ENCODE assay signal across 9 mouse cellular contexts in the genomic region with DNA sequence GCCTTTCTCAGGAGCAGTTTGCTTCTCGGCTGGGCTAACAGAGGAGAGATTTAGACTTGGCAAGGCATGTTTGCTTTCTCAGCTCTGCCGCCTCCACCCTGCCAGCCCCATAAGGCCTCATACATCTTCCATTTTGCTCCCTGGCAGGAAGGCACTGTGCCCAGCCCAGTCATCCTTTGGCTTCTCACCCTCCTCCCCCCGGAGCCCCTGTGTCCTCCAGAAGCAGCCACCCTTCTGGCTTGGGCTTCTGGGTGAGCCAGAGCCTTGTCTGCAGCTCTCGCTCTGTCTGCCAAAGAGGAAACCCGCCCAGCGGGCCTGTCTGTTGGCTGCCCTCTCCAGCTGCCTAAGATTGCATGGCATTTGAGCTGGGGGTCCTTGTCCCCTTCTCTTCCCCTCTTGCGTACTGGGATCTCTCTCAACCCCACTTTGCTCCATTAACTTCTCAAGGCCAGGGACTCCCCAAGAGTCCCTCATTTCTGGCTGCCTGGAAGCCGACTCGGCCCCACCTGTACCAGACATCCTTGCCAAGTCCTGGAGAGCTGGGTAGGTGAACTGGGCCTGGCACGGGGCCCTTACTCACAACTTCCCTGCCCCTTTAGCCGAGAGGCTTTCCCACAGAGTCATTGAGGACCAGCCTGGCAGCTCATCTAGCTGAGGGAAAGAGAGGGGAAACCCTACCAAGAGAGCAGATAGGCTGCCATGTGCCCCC. TPM values are rescaled to one million over a fixed set of nuclear protein-coding genes. Genes with fewer than 3 reads are reported as not detected.
DNase-seq lines count a peak whose midpoint lies in the region; ATAC-seq lines count a peak whose summit lies in the region.
"Had no signal": no experiment of that assay in that cellular context is flagged by ENCODE, and none has a peak within 500 bp of the region (broad histone marks: within the 10 kb centered on the region; RNA-seq: fewer than 3 reads in every experiment).

No protein-coding gene starts in this region.

- no peak overlapping the region for H3K4me2 ChIP-seq in forebrain, embryonic 12.5 days
- H3K4me2 ChIP-seq in kidney, embryonic 16.5 days (replicated peaks; ENCODE audit: low read depth, low read length): no peak overlapping the region
- H3K4me2 ChIP-seq: limb, embryonic 13.5 days had no signal

- no peak for ATAC-seq in forebrain, embryonic 12.5 days (ENCODE audit: low FRiP score)
- no peak for ATAC-seq in kidney, embryonic 16.5 days (ENCODE audit: low FRiP score, low TSS enrichment)

- H3K36me3 ChIP-seq in forebrain, embryonic 10.5 days (replicated peaks): no peaks in the 10 kb centered on the region
- no peaks in the 10 kb centered on the region for H3K36me3 ChIP-seq in forebrain, embryonic 12.5 days (replicated peaks)
- H3K36me3 ChIP-seq in kidney, embryonic 16.5 days (ENCODE audit: insufficient read depth, low read length): no peaks in the 10 kb centered on the region
- H3K36me3 ChIP-seq: limb, embryonic 13.5 days had no signal

- no peak overlapping the region for H3K4me3 ChIP-seq in forebrain, embryonic 10.5 days
- no peak overlapping the region for H3K4me3 ChIP-seq in forebrain, embryonic 12.5 days (replicated peaks)
- H3K4me3 ChIP-seq in kidney, embryonic 16.5 days (ENCODE audit: low read length): no peak overlapping the region
- H3K4me3 ChIP-seq: limb, embryonic 13.5 days had no signal

- H3K27ac ChIP-seq in forebrain, embryonic 10.5 days: peak overlapping the region; percentile 67
- H3K27ac ChIP-seq in forebrain, embryonic 12.5 days: no peak overlapping the region
- no peak overlapping the region for H3K27ac ChIP-seq in kidney, embryonic 16.5 days (ENCODE audit: low read length)
- H3K27ac ChIP-seq: limb, embryonic 13.5 days had no signal

- H3K9me3 ChIP-seq in forebrain, embryonic 10.5 days: no peaks in the 10 kb centered on the region
- H3K9me3 ChIP-seq in forebrain, embryonic 12.5 days: no peaks in the 10 kb centered on the region
- H3K9me3 ChIP-seq in kidney, embryonic 16.5 days (ENCODE audit: low read length): no peaks in the 10 kb centered on the region
- H3K9me3 ChIP-seq: limb, embryonic 13.5 days had no signal

- DNase-seq in forebrain, embryonic 10.5 days (ENCODE audit: extremely low spot score, low spot score): no peak
- peak; percentile 85 for DNase-seq in cerebellum, adult 9-10 months
- DNase-seq in heart, postnatal 4 days: peak; percentile 36
- DNase-seq in lung, postnatal 4 days: peak; percentile 37 to 59
- no peak for DNase-seq in adrenal gland, postnatal 4 days (ENCODE audit: low spot score in 2 of 2)
- DNase-seq in gastrocnemius, postnatal 25 days: no peak

- H3K27me3 ChIP-seq in forebrain, embryonic 10.5 days (ENCODE audit: poor library complexity, severe bottlenecking): peaks cover 63% of the 10 kb centered on the region
- H3K27me3 ChIP-seq in forebrain, embryonic 12.5 days: peaks cover 24% of the 10 kb centered on the region
- H3K27me3 ChIP-seq in kidney, embryonic 16.5 days (ENCODE audit: insufficient read depth, low read length): peaks cover 21% of the 10 kb centered on the region

- WGBS in forebrain, embryonic 10.5 days: 85% methylated on average over 11 of the region's 11 CpGs
- WGBS in forebrain, embryonic 12.5 days: 83% methylated on average over 11 of the region's 11 CpGs
- 86% methylated on average over 11 of the region's 11 CpGs for WGBS in kidney, embryonic 16.5 days

- peaks cover 47% of the 10 kb centered on the region for H3K4me1 ChIP-seq in forebrain, embryonic 10.5 days
- H3K4me1 ChIP-seq in forebrain, embryonic 12.5 days: peaks cover 22% of the 10 kb centered on the region
- peaks cover 22% of the 10 kb centered on the region for H3K4me1 ChIP-seq in kidney, embryonic 16.5 days (ENCODE audit: insufficient read depth, low read length)

- H3K9ac ChIP-seq in forebrain, embryonic 12.5 days: no peak overlapping the region
- no peak overlapping the region for H3K9ac ChIP-seq in kidney, embryonic 16.5 days (replicated peaks; ENCODE audit: low read length)
- H3K9ac ChIP-seq: limb, embryonic 13.5 days had no signal

RNA-seq across cellular contexts. Expression of a gene that starts 14.9 kb away (rescaled TPM):
- 9.0 and 9.9 TPM in 2 replicates for polyA plus RNA-seq in forebrain, embryonic 10.5 days (2016; fragmentation: Nextera tagmentation; extraction: Ambion mirVana)
- 20.3 and 20.6 TPM in 2 replicates for polyA plus RNA-seq in forebrain, embryonic 12.5 days (2016; fragmentation: Nextera tagmentation; extraction: Ambion mirVana)
- 10 to 100 TPM; 42.1 to 45.9 TPM for total RNA-seq in heart, postnatal 4 days (2021)
- total RNA-seq in adrenal gland, postnatal 4 days (2021): 10 to 100 TPM; 22.2 to 32.7 TPM
- 10 to 100 TPM; 12.7 to 14.4 TPM for total RNA-seq in gastrocnemius, postnatal 25 days (2021)
- polyA plus RNA-seq in kidney, embryonic 16.5 days (2015; fragmentation: Nextera tagmentation; extraction: Ambion mirVana): 8.5 and 9.7 TPM in 2 replicates

RNA-seq across cellular contexts. Expression of a gene that starts 47.9 kb away (rescaled TPM):
- 59.1 and 59.3 TPM in 2 replicates for polyA plus RNA-seq in forebrain, embryonic 10.5 days (2016; fragmentation: Nextera tagmentation; extraction: Ambion mirVana)
- 58.3 and 63.5 TPM in 2 replicates for polyA plus RNA-seq in forebrain, embryonic 12.5 days (2016; fragmentation: Nextera tagmentation; extraction: Ambion mirVana)
- 10 to 100 TPM; 41.6 to 44.4 TPM for total RNA-seq in heart, postnatal 4 days (2021)
- total RNA-seq in adrenal gland, postnatal 4 days (2021): 10 to 100 TPM; 71.6 to 75.0 TPM
- 10 to 100 TPM; 14.5 to 17.3 TPM for total RNA-seq in gastrocnemius, postnatal 25 days (2021)
- polyA plus RNA-seq in kidney, embryonic 16.5 days (2015; fragmentation: Nextera tagmentation; extraction: Ambion mirVana): 45.7 and 47.7 TPM in 2 replicates

Comparison
In these comparisons a context has a peak if more than half of its experiments do, and no peak if none do; other contexts are left out.
1. DNase-seq: peak in cerebellum, adult 9-10 months (single experiment), heart, postnatal 4 days (single experiment) and lung, postnatal 4 days (2 of 2); none in forebrain, embryonic 10.5 days (single experiment), adrenal gland, postnatal 4 days (0 of 2) and gastrocnemius, postnatal 25 days (single experiment).